Mouse (Mus musculus): ENCODE results near the gene Rhbdd3.

DNA sequence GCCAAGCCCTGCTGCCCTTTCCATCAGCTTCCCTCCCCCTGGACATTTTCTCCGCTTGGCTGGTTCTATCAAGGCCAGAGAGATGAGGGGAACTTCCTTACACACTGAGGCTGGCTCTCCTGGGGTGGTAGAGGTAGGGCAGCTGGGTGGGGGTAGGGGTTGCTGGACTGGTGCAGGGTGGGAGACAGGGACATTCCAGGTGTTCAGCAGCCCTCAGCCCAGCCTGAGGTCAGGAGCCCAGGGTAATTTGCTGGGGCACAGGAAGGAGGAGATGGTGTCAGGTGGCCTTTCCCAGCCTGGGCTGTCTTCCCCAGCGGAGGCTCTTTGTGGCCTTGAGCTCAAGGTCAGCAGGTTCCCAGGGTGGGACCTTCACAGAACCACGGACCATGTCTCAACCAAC is 46.9 kb downstream of the Rhbdd3 start:
- no peak for TF ChIP-seq TBP (IDR thresholded peaks at IDR 0.05; ENCODE audit: low read depth, low read length)
- TF ChIP-seq TCF12 (IDR thresholded peaks at IDR 0.05; ENCODE audit: low read depth, low read length), result no peak
- TF ChIP-seq CTCF (IDR thresholded peaks at IDR 0.05 in 2 of 3, conservative IDR thresholded peaks at IDR 0.05 in 1 of 3; ENCODE audit: control insufficient read depth in 1 of 3, insufficient read depth in 1 of 3, low read depth in 2 of 3, low read length in 3 of 3, poor library complexity in 1 of 3, severe bottlenecking in 1 of 3), result no peak
- TF ChIP-seq ZKSCAN1 (IDR thresholded peaks at IDR 0.05; ENCODE audit: low read depth, low read length), result no peak
- no peak for TF ChIP-seq MAX (IDR thresholded peaks at IDR 0.05; ENCODE audit: low read length)
- TF ChIP-seq GATA1 (IDR thresholded peaks at IDR 0.05; ENCODE audit: low read depth, low read length), result no peak
- TF ChIP-seq EP300 (IDR thresholded peaks at IDR 0.05; ENCODE audit: low read depth in 1 of 2, low read length in 2 of 2), result no peak
- no peak for TF ChIP-seq RCOR1 (IDR thresholded peaks at IDR 0.05; ENCODE audit: low read depth, low read length)
